Mouse (Mus musculus) kidney, embryonic 15.5 days (tissue): Measurements from ENCODE around the gene Hip1r. TPM values are rescaled to one million over a fixed set of nuclear protein-coding genes. Genes with fewer than 3 reads are reported as not detected.

ENCODE experiments used
- ATAC-seq: fragments of 200-750 bp; cut with Nextera tagmentation; replicated peaks from 2 replicates; pipeline ENCODE4 v1.8.0; 2017; ENCODE audit warnings: moderate TSS enrichment; ENCODE audit not compliant: low FRiP score
- H3K27ac ChIP-seq: fragments of 300-500 bp; sonication (generic); 2 replicates; pipeline ENCODE4 v1.5.1; 2015; ENCODE audit warnings: mild to moderate bottlenecking, inconsistent platforms
- H3K27me3 ChIP-seq: fragments of 300-500 bp; sonication (generic); 2 replicates; pipeline ENCODE4 v1.6.1; 2015; ENCODE audit warnings: inconsistent platforms
- H3K36me3 ChIP-seq: fragments of 300-500 bp; sonication (generic); 2 replicates; pipeline ENCODE4 v1.6.1; 2015; ENCODE audit warnings: inconsistent platforms
- H3K4me1 ChIP-seq: fragments of 300-500 bp; sonication (generic); 2 replicates; pipeline ENCODE4 v1.6.1; 2015; ENCODE audit warnings: inconsistent platforms
- H3K4me2 ChIP-seq: fragments of 300-500 bp; sonication (generic); 2 replicates; pipeline ENCODE4 v1.6.1; 2015; ENCODE audit warnings: moderate library complexity, mild to moderate bottlenecking, inconsistent platforms
- H3K4me3 ChIP-seq: fragments of 300-500 bp; sonication (generic); replicated peaks from 2 replicates; pipeline ENCODE4 v1.5.1; 2015; ENCODE audit warnings: mild to moderate bottlenecking, inconsistent platforms
- H3K9ac ChIP-seq: fragments of 300-500 bp; sonication (generic); 2 replicates; pipeline ENCODE4 v1.6.1; 2015; ENCODE audit warnings: mild to moderate bottlenecking, inconsistent platforms
- H3K9me3 ChIP-seq: fragments of 300-500 bp; sonication (generic); replicated peaks from 2 replicates; pipeline ENCODE4 v1.6.1; 2016; ENCODE audit warnings: inconsistent platforms
- WGBS: fragments of 180-500 bp; shearing (Covaris S2); methylation state at CpG from one replicate; pipeline ENCODE4 v1.1.7; 2015; ENCODE audit warnings: mixed read lengths; 5-methylcytosine and 5-hydroxymethylcytosine counted together
- polyA plus RNA-seq: library from polyadenylated mRNA; unstranded; fragments of >200 nt; fragmentation: Nextera tagmentation; extraction: Ambion mirVana; gene quantifications from 2 replicates; pipeline ENCODE4 v1.2.1, GENCODE M21; 2015

Gene Hip1r
- polyA plus RNA-seq, 1 experiment from 2014 or later = 18.2 TPM

DNA sequence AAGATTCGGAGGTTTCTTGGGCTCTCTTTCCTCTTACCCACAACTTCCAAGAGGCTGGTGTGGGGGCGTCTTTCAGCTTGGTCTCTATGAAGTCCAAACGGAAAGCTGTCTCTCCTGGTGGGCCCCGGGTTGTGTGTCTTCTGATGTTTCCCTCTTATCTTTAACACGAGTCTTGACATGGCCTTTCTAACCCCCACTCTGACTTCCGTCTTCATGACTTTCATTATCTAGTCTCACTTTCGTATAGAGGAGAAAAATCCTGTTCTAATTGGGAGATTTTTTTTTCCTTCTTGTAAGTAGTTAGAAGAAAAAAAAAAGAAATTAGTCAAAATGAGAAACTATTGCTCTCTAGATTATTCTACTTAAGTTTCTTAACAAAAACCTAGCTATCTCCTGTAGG is 48.9 kb downstream of the Hip1r start:
- Histone ChIP-seq H3K9ac (no peak overlapping the region), H3K4me2 (no peak overlapping the region), H3K4me1 (peaks cover 73% of the 10 kb centered on the region), H3K36me3 (peaks cover 12% of the 10 kb centered on the region; the same call in 1 of the 2 replicates), H3K4me3 (no peak overlapping the region), H3K27ac (no peak overlapping the region), H3K27me3 (no peaks in the 10 kb centered on the region), H3K9me3 (no peaks in the 10 kb centered on the region)
- WGBS = 69% methylated on average over 7 of the region's 7 CpGs
- no peak for ATAC-seq

DNA sequence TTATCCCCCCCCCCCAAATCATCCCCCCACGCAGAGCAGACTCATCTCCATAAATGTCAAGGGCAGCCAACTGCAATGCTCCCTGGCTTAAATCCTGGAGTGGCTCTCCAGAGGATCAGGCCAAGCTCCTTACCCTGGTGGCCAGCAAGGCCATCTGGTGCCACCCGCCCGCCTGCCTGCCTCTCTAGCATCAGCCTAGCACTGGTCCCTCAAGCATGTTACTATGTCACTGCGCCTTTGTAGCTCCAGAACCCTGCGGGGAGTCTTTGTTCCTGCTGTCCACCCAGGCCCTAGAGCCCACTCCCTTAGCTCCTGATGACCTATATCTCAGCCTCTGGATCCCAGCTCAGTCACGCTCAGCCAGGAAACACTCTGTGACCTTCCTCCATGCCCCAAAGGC is 51.2 kb downstream of the Hip1r start:
- ATAC-seq = no peak
- no peak overlapping the region for H3K4me2 ChIP-seq
- H3K27me3 ChIP-seq = no peaks in the 10 kb centered on the region
- 63% methylated on average over 6 of the region's 6 CpGs for WGBS
- no peaks in the 10 kb centered on the region for H3K9me3 ChIP-seq
- peaks cover 72% of the 10 kb centered on the region for H3K4me1 ChIP-seq
- H3K27ac ChIP-seq = peak overlapping the region; percentile 9
- H3K36me3 ChIP-seq = peaks cover 12% of the 10 kb centered on the region; the same call in 1 of the 2 replicates
- no peak overlapping the region for H3K4me3 ChIP-seq
- H3K9ac ChIP-seq = no peak overlapping the region; the same call in 1 of the 2 replicates

DNA sequence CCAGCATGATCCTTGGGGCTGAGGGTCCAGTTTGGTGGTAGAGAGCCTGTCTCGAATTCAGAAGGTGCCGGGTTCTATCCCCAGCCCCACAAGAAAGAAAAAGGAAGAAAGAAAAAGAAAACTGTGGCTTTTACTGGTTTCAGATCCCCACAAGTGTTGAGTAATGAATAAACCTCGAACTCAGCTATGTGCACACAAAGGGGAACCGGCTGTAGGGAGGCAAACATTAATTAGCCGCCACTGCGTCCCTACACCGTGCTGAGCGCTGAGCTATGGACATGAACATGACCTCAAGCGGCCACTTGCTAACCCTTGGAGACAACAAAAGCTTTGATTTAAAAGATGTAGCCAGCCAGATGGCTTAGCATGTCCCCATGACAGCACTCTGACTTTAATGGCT is 51.7 kb downstream of the Hip1r start:
- Histone ChIP-seq H3K4me3 (no peak overlapping the region), H3K4me1 (peaks cover 72% of the 10 kb centered on the region), H3K9ac (no peak overlapping the region; the same call in 1 of the 2 replicates), H3K9me3 (no peaks in the 10 kb centered on the region), H3K4me2 (no peak overlapping the region), H3K36me3 (peaks cover 12% of the 10 kb centered on the region; the same call in 1 of the 2 replicates), H3K27ac (peak overlapping the region; percentile 9), H3K27me3 (no peaks in the 10 kb centered on the region)
- 40% methylated on average over 9 of the region's 9 CpGs for WGBS
- ATAC-seq = 0 out of 2 replicates have a peak, but pooled peaks have one; percentile 50

DNA sequence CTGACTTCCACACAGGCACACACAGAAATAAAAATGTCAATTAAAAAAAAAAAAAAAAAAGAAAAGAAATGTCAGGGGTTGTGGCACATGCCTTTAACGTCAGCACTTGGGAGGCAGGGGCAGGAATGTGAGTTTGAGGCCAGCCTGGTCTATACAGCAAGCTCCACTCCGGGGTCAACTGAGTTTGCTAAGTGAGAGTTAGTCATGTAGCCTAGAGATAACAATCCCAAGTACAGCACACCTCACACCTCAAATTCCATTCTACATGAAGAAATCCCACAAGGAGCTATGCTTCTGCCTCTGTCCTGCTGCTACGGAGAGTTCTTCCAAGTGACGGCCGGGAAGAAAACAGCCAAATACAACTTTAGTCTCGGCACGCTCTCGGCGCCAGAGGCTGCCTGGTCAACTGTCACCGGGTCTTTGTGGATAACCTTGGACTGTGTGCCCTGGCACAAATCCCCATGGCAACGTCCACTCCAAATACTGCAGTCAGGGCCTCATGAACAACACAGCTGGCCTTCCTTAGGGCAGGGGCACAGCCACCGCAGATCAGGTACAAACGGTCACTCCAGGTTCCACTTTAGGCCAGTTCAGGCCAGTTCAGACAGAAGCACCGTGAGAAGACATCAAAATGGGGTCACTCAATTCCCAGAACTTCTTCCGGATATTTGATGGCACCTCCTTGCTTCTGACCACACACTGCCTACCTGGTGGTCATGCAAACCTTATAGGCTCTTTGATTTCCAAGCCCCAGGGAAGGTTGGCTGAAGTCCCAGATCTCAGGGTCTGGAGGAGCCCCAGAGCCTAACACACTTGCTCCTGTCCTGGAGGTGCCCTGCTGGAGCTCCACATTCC is 52.4 kb downstream of the Hip1r start:
- Histone ChIP-seq H3K4me2 (no peak overlapping the region), H3K36me3 (peaks cover 12% of the 10 kb centered on the region; the same call in 1 of the 2 replicates), H3K4me1 (peaks cover 74% of the 10 kb centered on the region), H3K4me3 (no peak overlapping the region), H3K9me3 (no peaks in the 10 kb centered on the region), H3K9ac (no peak overlapping the region), H3K27ac (peak overlapping the region; percentile 9), H3K27me3 (no peaks in the 10 kb centered on the region)
- 69% methylated on average over 15 of the region's 15 CpGs for WGBS
- peak; percentile 70; the same call in 1 of the 2 replicates for ATAC-seq

DNA sequence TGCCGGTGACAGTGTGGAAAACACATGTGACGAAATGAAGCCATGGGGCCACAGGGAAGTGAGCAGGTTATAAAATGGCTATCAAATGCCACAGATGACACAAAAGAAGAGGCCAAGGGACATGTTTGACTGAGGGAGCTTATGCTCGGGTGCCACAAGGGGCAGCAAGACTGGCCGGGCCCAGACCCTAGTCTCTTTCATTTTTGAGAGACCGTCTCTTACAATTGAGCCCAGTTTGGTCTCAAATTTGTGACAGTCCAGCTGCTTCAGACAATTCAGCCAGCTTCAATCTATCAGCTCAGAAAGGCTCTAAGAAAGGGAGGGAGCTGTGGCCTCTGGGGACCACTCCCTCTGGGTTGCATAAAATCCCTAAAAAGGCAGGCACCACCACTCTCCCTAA is 53.1 kb downstream of the Hip1r start:
- 87% methylated on average over 5 of the region's 5 CpGs for WGBS
- Histone ChIP-seq H3K9me3 (no peaks in the 10 kb centered on the region), H3K4me2 (no peak overlapping the region), H3K4me1 (peaks cover 81% of the 10 kb centered on the region), H3K9ac (no peak overlapping the region), H3K27ac (peak overlapping the region; percentile 9), H3K4me3 (no peak overlapping the region), H3K27me3 (no peaks in the 10 kb centered on the region), H3K36me3 (peaks cover 7% of the 10 kb centered on the region; the same call in 1 of the 2 replicates)
- no peak for ATAC-seq

DNA sequence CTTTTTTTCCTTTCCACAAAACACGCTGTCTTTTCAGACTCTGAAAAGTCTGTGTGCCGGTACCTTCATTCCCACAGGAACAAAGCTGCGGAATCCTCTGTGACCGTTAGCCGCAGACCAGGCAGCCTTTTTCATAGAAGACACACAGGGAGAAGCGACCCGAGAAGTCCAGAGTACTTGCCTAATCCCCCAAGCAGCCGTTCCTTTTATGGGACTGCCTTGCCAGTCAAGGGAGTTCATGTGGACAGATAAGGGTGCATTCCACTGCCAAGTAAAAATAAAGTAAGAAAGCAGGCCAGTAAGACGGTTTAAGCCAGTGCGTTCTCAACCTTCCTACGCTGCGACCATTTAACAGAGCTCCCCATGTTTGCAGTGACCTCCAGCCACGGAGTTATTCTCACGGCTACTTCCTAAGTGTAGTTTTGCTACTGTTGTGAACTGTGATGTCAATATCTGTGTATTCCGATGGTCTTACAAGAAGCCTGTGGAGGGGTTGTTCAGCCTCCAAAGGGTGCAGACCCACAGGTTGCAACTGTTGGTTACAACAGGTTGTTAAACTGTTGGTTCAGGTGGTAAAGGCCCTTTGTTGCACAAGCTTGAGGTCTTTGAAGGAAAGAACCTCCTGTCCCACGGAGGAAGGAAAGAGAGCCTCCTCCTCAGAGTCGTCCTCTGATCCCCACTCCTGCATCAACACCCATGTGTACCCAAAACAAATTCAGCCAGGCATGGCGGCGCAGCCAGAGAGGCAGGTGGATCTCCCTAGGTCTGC is 54.5 kb downstream of the Hip1r start:
- Histone ChIP-seq H3K27ac (peak overlapping the region; percentile 54; the same call in 1 of the 2 replicates), H3K9me3 (no peaks in the 10 kb centered on the region), H3K36me3 (no peaks in the 10 kb centered on the region), H3K9ac (no peak overlapping the region), H3K4me2 (peak overlapping the region; percentile 12; the same call in 1 of the 2 replicates), H3K27me3 (no peaks in the 10 kb centered on the region), H3K4me1 (peaks cover 84% of the 10 kb centered on the region), H3K4me3 (no peak overlapping the region)
- WGBS = 69% methylated on average over 19 of the region's 19 CpGs
- ATAC-seq = no peak

DNA sequence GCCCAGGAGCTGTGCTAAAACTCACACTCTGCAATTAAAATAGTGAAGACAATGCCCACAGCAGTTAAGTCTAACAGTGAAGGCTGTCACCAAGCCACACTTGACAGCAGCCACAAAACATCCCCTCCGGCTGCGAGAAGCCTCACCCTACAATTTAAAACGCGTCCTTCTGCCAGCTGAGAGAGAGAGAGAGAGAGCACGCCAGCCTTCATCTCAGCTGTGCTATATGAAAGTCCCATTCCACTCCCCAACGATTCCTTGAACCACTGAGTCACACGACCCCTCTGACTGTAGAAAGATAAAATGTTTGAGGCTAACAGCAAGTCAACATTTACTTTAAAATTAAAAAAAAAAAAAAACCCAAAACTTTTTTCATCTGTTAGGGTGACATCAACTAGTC is 55.3 kb downstream of the Hip1r start:
- peak overlapping the region; percentile 12; the same call in 1 of the 2 replicates for H3K4me2 ChIP-seq
- WGBS = 71% methylated on average over 7 of the region's 7 CpGs
- 0 out of 2 replicates have a peak overlapping the region, but pooled peaks have one; percentile 54 for H3K27ac ChIP-seq
- no peaks in the 10 kb centered on the region for H3K9me3 ChIP-seq
- H3K4me1 ChIP-seq = peaks cover 77% of the 10 kb centered on the region
- no peaks in the 10 kb centered on the region for H3K36me3 ChIP-seq
- no peaks in the 10 kb centered on the region for H3K27me3 ChIP-seq
- H3K9ac ChIP-seq = no peak overlapping the region
- H3K4me3 ChIP-seq = no peak overlapping the region
- no peak for ATAC-seq

DNA sequence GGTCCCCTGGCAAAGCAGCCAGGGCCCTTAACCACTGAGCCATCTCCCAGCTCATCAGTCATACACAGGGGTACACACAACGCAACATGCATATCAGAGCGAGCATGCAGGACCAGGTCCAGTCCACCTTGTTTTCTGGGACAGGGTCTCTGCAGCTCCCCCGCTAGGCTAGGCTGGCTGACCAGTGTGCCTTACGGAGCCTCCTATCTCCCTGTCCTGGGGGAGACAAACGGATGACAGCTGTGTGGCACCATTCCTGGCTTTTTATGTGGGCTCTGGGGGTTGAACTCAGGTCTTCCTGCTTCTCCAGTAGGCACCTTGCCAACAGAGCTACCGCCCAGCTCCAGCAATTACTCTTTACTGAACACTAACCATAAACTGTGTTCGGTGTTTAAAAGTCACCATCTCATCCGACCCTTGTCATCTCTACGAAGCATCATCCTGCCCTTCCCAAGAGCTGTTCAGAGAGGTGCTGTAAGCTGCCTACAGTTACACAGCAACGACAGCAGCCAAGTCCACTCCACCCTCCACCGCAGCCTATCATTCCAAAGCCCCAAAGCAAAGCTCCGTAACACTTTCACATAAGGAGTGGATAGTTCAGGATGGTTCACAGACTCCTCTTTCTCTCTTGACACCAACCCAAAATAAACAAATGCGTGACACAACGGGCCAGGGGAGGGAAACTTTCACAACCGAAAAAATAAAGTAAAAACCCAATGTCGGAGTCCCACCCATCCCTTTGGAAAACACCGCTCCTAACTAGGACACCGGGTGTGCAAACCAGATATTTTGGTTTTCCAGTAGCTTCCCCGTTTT is 56.0 kb downstream of the Hip1r start:
- Histone ChIP-seq H3K4me3 (0 out of 2 replicates have a peak overlapping the region, but pooled peaks have one; percentile 91), H3K9ac (no peak overlapping the region), H3K36me3 (no peaks in the 10 kb centered on the region), H3K27me3 (no peaks in the 10 kb centered on the region), H3K4me1 (peaks cover 74% of the 10 kb centered on the region), H3K9me3 (no peaks in the 10 kb centered on the region), H3K27ac (no peak overlapping the region), H3K4me2 (0 out of 2 replicates have a peak overlapping the region, but pooled peaks have one; percentile 83)
- no peak for ATAC-seq
- WGBS = 69% methylated on average over 19 of the region's 19 CpGs

DNA sequence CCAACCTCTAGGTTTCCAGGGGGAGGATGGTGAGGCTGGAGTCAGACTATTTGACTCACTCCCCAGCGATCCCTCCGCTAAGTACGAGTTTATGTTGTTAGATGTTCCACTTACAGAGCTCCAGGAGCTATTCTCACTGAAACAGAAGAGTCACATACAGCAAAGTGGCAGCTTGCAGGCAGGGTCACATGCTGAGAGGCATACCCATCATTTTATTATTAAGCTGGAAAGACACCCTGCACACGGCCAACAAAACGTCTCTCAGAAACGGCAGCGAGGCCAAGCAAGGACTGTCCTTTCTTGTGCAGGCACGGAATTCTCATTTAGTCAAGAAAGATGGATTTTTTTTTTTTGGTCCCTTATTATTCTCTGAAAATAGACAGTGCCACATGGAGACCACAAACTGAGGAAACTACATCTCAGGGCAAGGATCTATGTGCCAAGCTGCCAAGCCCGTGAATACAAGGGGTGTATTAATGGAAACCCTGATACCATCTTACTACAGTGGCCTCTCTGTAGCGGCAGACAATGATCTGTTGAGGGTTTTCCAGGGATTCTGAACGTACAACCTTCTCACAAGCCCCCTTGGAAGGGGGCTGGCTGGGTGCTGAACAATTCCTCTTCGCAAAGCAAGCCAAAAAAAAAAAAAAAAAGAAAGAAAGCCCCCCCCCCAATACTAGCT is 57.1 kb downstream of the Hip1r start:
- peaks cover 63% of the 10 kb centered on the region for H3K4me1 ChIP-seq
- 47% methylated on average over 12 of the region's 12 CpGs for WGBS

DNA sequence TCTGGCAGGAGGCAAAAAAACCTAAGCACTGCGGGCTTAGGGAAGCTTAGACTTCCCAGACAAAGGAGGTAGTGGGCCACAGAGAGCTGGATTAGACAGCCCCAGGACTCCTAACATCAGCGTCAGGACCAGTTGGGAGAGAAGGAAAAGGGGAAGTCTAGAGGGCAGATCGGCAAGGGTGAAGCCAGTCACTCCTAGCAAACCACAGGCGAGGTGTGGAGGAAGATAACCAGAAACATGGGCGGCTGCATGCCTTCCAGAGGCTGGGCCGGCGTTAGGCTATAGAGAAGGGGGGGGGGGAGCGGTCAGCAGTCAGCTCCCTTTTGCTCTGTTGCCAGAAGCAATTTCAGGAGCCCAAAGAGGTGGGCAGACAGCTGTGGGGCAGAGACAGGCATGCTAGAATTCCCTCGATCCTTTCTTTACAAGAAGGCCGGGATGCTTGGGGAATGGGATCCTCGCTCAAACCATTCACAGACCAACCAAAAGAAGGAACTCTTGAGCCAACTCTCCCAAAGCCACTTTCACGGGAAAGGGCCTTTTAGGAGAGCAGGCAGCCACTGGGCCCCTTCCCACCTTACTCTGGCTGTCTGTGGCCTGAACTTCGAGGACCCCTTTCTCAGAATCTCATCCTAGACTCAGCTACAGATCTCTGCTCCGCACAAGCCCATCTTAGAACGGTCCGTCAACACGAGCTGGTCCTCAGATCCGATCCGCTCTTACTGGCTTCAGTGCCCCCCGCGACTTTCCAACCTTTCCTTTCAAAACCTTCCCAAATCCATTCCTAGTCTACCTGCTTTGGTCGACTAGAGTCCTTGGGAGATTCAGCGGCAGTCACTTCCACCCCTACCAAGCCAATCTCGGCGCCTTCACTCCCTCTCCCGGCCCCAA is 57.9 kb downstream of the Hip1r start:
- H3K4me1 ChIP-seq = peaks cover 55% of the 10 kb centered on the region
- peak; percentile 27; the same call in 1 of the 2 replicates for ATAC-seq
- H3K27me3 ChIP-seq = no peaks in the 10 kb centered on the region

More for the DNA sequence above, 57.1 kb downstream of the Hip1r start:
- Histone ChIP-seq H3K27me3 (no peaks in the 10 kb centered on the region), H3K36me3 (no peaks in the 10 kb centered on the region), H3K27ac (peak overlapping the region; percentile 94), H3K4me2 (peak overlapping the region; percentile 83), H3K9ac (peak overlapping the region; percentile 82), H3K9me3 (no peaks in the 10 kb centered on the region), H3K4me3 (peak overlapping the region; percentile 91)
- no peak for ATAC-seq

More for the DNA sequence above, 57.9 kb downstream of the Hip1r start:
- Histone ChIP-seq H3K4me2 (peak overlapping the region; percentile 83), H3K27ac (peak overlapping the region; percentile 94), H3K4me3 (peak overlapping the region; percentile 91), H3K9me3 (no peaks in the 10 kb centered on the region), H3K36me3 (no peaks in the 10 kb centered on the region), H3K9ac (peak overlapping the region; percentile 82)
- WGBS = 2% methylated on average over 26 of the region's 26 CpGs
